Mouse (Mus musculus): ENCODE measurements around the gene Npl.

DNA sequence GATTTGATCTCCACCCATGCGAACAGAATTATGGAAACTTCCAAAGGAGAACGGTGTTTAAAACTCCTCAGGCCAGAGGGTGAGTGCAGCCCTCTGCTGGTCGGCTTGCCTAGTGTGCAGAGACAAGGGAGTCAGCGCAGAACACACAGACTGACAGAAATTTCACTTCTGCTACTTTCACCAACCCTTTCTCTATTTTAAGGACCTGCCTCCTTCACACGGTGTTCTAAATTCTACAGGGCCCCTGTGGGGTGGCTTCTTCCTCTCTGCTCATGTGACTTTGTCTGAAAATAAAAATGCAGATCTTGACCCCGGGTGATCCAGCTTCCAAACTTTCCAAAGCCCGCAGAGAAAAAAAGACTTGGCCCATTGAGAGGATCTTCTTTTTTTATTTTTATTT, 60.7 kb downstream of the Npl start:
- TF ChIP-seq EP300 (IDR thresholded peaks at IDR 0.05) (no peak), CTCF (IDR thresholded peaks at IDR 0.05) (peak; percentile 36)
